Mouse (Mus musculus) MEL (cell line): ENCODE data around the gene Rln3. TPM values are rescaled to one million over a fixed set of nuclear protein-coding genes. Genes with fewer than 3 reads are reported as not detected.

ENCODE experiments used
- DNase-seq: peaks from one replicate; pipeline ENCODE4 v3.0.0; 2011; ENCODE audit warnings: low read depth, low spot score
- H3K27ac ChIP-seq: 2 replicates; pipeline ENCODE4 v1.5.1; 2012; ENCODE audit warnings: low read depth, mild to moderate bottlenecking, control low read depth, low read length, moderate library complexity; ENCODE audit not compliant: control insufficient read depth
- H3K27me3 ChIP-seq, 2 experiments: fragments of 150-350 bp in 1 of 2; sonication (generic) in 1 of 2; 2 replicates each; pipeline ENCODE4 v1.6.1; 2012; ENCODE audit warnings: low read length in 2 of 2, mild to moderate bottlenecking in 2 of 2, improper control_type of control experiment in 1 of 2, moderate library complexity in 1 of 2; ENCODE audit not compliant: insufficient read depth in 2 of 2, control insufficient read depth in 1 of 2
- H3K36me3 ChIP-seq, 2 experiments: 2 replicates each; pipeline ENCODE4 v1.6.1; 2012 to 2014; ENCODE audit warnings: low read length in 2 of 2, improper control_type of control experiment in 1 of 2, inconsistent platforms in 1 of 2, mild to moderate bottlenecking in 1 of 2; ENCODE audit not compliant: insufficient read depth in 2 of 2, control insufficient read depth in 1 of 2
- H3K4me1 ChIP-seq, 2 experiments: fragments of 150-350 bp in 1 of 2; sonication (generic) in 1 of 2; 2 replicates each; pipeline ENCODE4 v1.6.1; 2012; ENCODE audit warnings: low read length in 2 of 2, improper control_type of control experiment in 1 of 2, mild to moderate bottlenecking in 1 of 2; ENCODE audit not compliant: insufficient read depth in 2 of 2, control insufficient read depth in 1 of 2
- H3K4me3 ChIP-seq, 2 experiments: fragments of 150-350 bp in 1 of 2; sonication (generic) in 1 of 2; 2 replicates each; pipeline ENCODE4 v1.5.1; 2012; ENCODE audit warnings: low read depth in 2 of 2, low read length in 2 of 2, mild to moderate bottlenecking in 2 of 2, moderate library complexity in 2 of 2, control low read depth in 1 of 2, improper control_type of control experiment in 1 of 2; ENCODE audit not compliant: control insufficient read depth in 1 of 2, insufficient read depth in 1 of 2
- H3K79me2 ChIP-seq: 2 replicates; pipeline ENCODE4 v1.6.1; 2012; ENCODE audit warnings: mild to moderate bottlenecking, low read length, moderate library complexity; ENCODE audit not compliant: control insufficient read depth, poor library complexity, insufficient read depth
- H3K9ac ChIP-seq: 2 replicates; pipeline ENCODE4 v1.6.1; 2012; ENCODE audit warnings: low read depth, mild to moderate bottlenecking, control low read depth, low read length, moderate library complexity; ENCODE audit not compliant: control insufficient read depth, poor library complexity, severe bottlenecking
- H3K9me3 ChIP-seq: fragments of 150-350 bp; sonication (generic); replicated peaks from 2 replicates; pipeline ENCODE4 v1.6.1; 2012; ENCODE audit warnings: mild to moderate bottlenecking, low read length, improper control_type of control experiment, moderate library complexity; ENCODE audit not compliant: insufficient read depth
- E2F4 ChIP-seq: IDR thresholded peaks from 2 replicates; pipeline ENCODE4 v1.6.1; 2011; ENCODE audit warnings: low read depth, low read length, improper control_type of control experiment, borderline replicate concordance
- JUND ChIP-seq: IDR thresholded peaks from 2 replicates; pipeline ENCODE4 v1.6.1; 2011; ENCODE audit warnings: low read depth, mild to moderate bottlenecking, improper control_type of control experiment, low read length
- KAT2A ChIP-seq: conservative IDR thresholded peaks from 2 replicates; pipeline ENCODE4 v1.6.1; 2012; ENCODE audit warnings: low read depth, low read length, improper control_type of control experiment, inconsistent platforms
- NRF1 ChIP-seq: IDR thresholded peaks from 2 replicates; pipeline ENCODE4 v1.6.1; 2014; ENCODE audit warnings: low read depth, mild to moderate bottlenecking, inconsistent platforms, low read length, improper control_type of control experiment, moderate library complexity; ENCODE audit not compliant: poor library complexity, insufficient read depth, severe bottlenecking
- SIN3A ChIP-seq: IDR thresholded peaks from 2 replicates; pipeline ENCODE4 v1.6.1; 2012; ENCODE audit warnings: low read length, improper control_type of control experiment, inconsistent platforms
- SMC3 ChIP-seq: IDR thresholded peaks from 2 replicates; pipeline ENCODE4 v1.6.1; 2011; ENCODE audit warnings: low read depth, low read length, improper control_type of control experiment
- TAL1 ChIP-seq: IDR thresholded peaks from 2 replicates; pipeline ENCODE4 v1.6.1; 2012; ENCODE audit warnings: mild to moderate bottlenecking, inconsistent platforms, low read length, moderate library complexity, mixed read lengths
- TCF12 ChIP-seq: IDR thresholded peaks from 2 replicates; pipeline ENCODE4 v1.6.1; 2014; ENCODE audit warnings: low read depth, mild to moderate bottlenecking, inconsistent platforms, low read length, improper control_type of control experiment, moderate library complexity
- ZC3H11A ChIP-seq: IDR thresholded peaks from 2 replicates; pipeline ENCODE4 v1.6.1; 2012; ENCODE audit warnings: low read depth, mild to moderate bottlenecking, inconsistent platforms, low read length, improper control_type of control experiment
- polyA plus RNA-seq, 2 experiments: library from polyadenylated mRNA; stranded (reverse) in 1 of 2; unstranded in 1 of 2; fragments of >175 nt in 1 of 2; fragments of >200 nt in 1 of 2; gene quantifications; 2 replicates each; pipeline versions ENCODE4 v1.2.1 to v1.2.4; 2012; ENCODE audit warnings: low replicate concordance in 2 of 2, low read depth in 1 of 2; ENCODE audit not compliant: insufficient read length in 2 of 2, insufficient read depth in 1 of 2, missing spikeins in 1 of 2
- total RNA-seq: library from RNA; depleted of rRNA; stranded (reverse); fragments of 300-350 nt; gene quantifications from 2 replicates; pipeline ENCODE4 v1.2.3, GENCODE M21; 2012

Gene Rln3
- total and polyA plus RNA-seq, 3 experiments: not detected

DNA sequence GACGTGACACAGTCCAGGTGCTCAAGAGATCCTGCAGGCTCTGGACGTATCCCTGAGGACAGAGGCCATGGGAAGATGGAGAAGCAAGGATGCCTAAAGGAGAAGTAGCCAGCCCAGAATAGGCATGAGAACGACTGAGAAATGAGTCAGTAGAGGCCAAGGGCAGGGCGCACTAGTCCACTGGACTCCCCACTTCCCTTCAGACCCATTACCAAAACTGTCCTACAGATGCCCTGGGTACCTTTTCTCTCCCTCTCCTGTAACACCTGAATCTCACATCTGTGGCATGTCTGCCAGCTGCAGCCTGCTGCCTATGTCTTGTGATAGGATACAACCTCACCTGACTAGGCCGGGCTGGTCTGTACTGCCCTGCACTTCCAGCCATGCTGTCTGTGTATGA is 25.4 kb upstream of the Rln3 start:
- no peak for DNase-seq
- Histone ChIP-seq H3K4me3 (no peak overlapping the region), H3K79me2 (peaks cover 13% of the 10 kb centered on the region), H3K36me3 (peaks cover 0 to 10% of the 10 kb centered on the region in 2 experiments; a peak in 2 of 4 replicates), H3K4me1 (peaks cover 2 to 7% of the 10 kb centered on the region in 2 experiments; a peak in 3 of 4 replicates), H3K27me3 (no peaks in the 10 kb centered on the region)
- TF ChIP-seq SMC3: no peak
- no peak for TF ChIP-seq TCF12
- TF ChIP-seq NRF1: no peak
- no peak for TF ChIP-seq E2F4
- no peak for TF ChIP-seq TAL1
- TF ChIP-seq JUND: no peak
- TF ChIP-seq, all 39 proteins: peak for 0
- no peak overlapping the region for H3K9ac ChIP-seq
- no peaks in the 10 kb centered on the region for H3K9me3 ChIP-seq
- no peak overlapping the region for H3K27ac ChIP-seq

DNA sequence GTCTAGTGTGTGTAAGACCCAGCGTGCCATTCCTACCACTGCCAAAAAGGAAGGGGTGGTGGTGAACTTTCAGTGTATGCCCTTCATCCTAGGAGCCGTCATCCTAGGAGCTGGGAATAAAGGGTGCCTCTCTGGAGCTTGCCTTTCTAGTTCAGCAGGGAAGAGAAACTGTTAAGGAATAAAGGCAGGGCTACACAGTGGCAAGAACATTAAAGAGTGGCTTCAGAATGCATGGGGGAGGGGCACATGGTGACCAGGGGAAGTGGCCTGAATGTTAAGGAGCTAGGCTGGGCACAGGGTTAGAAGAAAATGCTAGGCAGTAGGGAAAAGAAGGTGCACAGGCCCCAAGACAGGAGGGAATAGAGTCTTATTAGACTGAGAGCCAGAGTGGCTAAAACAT is 24.9 kb upstream of the Rln3 start:
- no peaks in the 10 kb centered on the region for H3K9me3 ChIP-seq
- DNase-seq: no peak
- no peak overlapping the region for H3K27ac ChIP-seq
- H3K9ac ChIP-seq: no peak overlapping the region
- no peak overlapping the region for H3K4me3 ChIP-seq
- TF ChIP-seq KAT2A (no peak), SIN3A (no peak), ZC3H11A (no peak)
- TF ChIP-seq, all 39 proteins: peak for 0
- Histone ChIP-seq H3K27me3 (no peaks in the 10 kb centered on the region), H3K79me2 (peaks cover 14% of the 10 kb centered on the region), H3K4me1 (peaks cover 2 to 12% of the 10 kb centered on the region in 2 experiments), H3K36me3 (peaks cover 0 to 15% of the 10 kb centered on the region in 2 experiments; a peak in 2 of 4 replicates)

DNA sequence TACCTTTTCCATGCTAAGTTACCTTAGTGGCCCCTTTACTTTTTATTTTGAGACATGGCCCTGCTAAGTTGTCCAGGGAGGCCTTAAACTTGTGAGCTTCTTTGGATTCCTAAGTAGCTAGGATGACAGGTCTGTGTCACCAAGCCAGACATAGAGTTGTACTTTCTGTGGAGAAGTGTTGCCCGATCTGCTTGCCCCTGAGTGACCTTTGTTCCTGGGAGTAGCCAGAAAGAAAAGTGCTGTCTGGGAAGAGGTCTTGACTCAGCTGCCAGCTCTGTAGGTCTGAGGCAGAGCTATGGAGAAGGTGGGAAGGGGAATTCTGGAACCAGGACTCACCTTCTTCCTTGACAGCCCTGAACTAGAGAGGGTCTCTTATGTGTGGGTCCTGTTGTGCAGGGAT is 24.4 kb upstream of the Rln3 start:
- peaks cover 3 to 18% of the 10 kb centered on the region in 2 experiments for H3K4me1 ChIP-seq
- H3K9me3 ChIP-seq: no peaks in the 10 kb centered on the region
- peaks cover 14% of the 10 kb centered on the region for H3K79me2 ChIP-seq
- TF ChIP-seq KAT2A (no peak), ZC3H11A (no peak)
- no peaks in the 10 kb centered on the region for H3K27me3 ChIP-seq
- H3K27ac ChIP-seq: no peak overlapping the region
- no peak overlapping the region for H3K4me3 ChIP-seq
- H3K36me3 ChIP-seq: peaks cover 0 to 20% of the 10 kb centered on the region in 2 experiments; a peak in 2 of 4 replicates
- DNase-seq: no peak
- H3K9ac ChIP-seq: no peak overlapping the region
